Mouse (Mus musculus) T-cell, adult 2 months (primary cell): ENCODE results near the gene Stard13.

Experiments used
- DNase-seq: peaks from one replicate; pipeline ENCODE4 v3.0.0; 2022; ENCODE audit warnings: low spot score

Stard13 gene

GRCm38 (mm10) chr5:151018959-151019358, 214.7 kb downstream of the Stard13 start:
- DNase-seq, result no peak

- no peak for DNase-seq
These were observed 215.2 kb downstream of the Stard13 start for GRCm38 (mm10) chr5:151018450-151018849.

DNA sequence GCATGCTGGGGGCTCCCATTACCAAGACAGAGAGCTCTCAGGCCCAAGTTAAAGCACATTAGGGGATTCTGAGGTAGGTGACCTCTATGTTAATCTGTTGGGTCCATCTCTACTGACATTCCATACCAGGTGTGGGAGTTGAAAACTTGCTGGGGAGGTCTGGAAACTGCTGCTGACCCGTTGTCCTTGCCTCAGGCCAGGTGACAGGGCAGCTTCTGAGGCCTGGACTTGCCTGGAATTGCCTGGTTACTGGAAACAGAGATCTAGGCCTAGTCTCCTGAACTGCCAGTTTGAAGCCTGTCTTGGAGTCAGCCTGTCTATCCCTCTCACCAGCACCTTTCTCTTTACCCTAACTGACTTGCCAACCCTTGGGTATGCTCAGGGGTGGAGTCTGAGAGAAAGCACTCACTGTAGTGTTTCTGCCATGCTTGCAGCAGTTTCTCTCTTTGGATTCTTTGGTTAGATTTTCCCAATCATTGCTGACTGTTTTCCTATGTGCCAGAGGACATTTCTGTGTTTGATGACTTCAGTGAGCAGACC, 229.3 kb downstream of the Stard13 start:
- DNase-seq, result no peak

DNA sequence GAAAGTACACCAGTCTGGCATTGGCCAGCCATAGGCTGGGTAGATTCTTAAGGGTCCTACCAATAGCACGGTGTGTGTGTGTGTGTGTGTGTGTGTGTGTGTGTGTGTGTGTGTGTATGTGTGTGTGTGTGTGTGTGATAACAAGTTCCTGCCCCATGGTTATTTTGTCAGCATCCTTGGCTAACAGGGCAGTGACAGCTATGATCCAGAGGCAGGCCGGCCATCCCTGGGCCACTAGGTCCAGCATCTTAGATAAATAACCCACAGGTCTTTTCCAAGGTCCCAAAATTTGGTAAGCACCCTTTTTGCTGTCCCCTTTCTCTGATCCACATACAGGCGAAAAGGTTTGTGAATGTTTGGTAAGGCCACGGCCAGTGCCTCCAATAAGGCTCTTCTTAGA, 231.6 kb downstream of the Stard13 start:
- no peak for DNase-seq

- DNase-seq, result no peak
These were observed 232.5 kb downstream of the Stard13 start for GRCm38 (mm10) chr5:151001111-151001510.

DNA sequence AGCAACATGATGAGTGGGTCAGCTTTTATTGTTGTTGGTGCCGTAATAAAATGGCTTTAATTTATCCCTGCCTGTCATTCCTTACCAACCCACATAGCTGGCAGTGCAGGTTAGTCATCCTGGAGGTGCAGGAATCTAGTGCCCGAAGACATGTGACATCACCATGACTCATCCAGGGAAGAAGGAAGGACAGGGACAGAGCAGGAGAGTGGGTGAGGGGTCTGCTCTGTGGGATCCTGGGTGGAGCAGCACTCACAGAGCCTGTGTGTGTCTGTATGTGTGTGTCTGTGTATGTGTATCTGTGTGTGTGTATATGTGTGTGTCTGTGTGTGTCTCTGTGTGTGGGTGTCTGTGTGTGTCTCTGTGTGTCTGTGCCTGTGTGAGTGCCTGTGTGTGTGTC, 237.1 kb downstream of the Stard13 start:
- DNase-seq, result no peak

DNA sequence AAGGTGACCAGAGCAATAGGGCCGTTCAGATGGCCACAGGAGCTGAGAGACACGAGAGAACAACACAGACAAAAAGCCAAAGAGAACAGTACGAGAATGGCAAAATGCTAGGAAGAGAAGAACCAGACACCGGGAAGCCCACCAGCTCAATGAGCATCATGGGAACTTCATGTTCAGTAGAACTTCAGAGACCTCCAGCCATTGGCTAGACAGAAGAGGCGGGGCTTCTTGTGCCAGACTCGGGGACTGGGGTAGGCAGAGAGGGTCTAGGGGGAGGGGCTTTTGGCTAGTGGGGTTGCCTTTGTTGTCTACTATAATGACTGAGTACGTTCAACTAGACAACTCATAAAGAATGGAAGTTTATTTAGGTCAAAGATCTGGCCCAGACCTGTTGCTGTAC, 239.5 kb downstream of the Stard13 start:
- DNase-seq, result no peak
